Mouse (Mus musculus): ENCODE results near the gene Tmem53. TPM values are rescaled to one million over a fixed set of nuclear protein-coding genes. Genes with fewer than 3 reads are reported as not detected.

The Tmem53 gene
- 6.8 and 6.9 TPM in 2 replicates for polyA plus RNA-seq (2014; fragmentation: Nextera tagmentation; extraction: Ambion mirVana)

DNA sequence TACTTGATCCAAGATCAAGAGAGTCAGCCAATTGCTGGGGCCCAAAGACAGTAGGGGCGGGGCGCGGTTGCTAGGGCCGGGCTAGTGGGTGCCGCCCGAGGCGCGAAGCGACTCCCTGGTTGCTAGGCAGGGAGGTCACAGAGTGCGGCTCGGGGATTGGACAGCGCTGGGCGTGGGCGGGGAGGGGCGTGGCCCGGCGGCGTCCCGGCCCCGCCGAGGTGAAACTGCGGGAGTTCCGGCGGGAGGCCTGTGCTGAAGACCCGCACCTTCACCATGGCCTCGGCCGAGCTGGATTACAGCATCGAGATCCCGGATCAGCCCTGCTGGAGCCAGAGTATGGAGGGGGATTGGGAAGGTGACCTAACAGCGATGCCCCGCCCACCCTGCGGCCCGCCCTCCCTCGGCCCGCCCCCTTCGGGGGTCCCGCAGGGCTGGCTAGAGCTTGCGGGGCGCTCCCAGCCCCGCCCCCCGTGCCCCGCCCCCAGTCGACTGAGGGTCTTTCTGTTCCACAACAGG is at the start of gene Tmem53, which contains the start of gene Armh1:
TSS of gene Tmem53 (plus strand) at position 151 of the 516 bp plus-strand sequence.
TSS of gene Armh1 (minus strand) at position 325 of the 516 bp plus-strand sequence.
- peak within 1 kb of the TSS; percentile 59 for H3K4me3 ChIP-seq (ENCODE audit: low read depth, low read length)

DNA sequence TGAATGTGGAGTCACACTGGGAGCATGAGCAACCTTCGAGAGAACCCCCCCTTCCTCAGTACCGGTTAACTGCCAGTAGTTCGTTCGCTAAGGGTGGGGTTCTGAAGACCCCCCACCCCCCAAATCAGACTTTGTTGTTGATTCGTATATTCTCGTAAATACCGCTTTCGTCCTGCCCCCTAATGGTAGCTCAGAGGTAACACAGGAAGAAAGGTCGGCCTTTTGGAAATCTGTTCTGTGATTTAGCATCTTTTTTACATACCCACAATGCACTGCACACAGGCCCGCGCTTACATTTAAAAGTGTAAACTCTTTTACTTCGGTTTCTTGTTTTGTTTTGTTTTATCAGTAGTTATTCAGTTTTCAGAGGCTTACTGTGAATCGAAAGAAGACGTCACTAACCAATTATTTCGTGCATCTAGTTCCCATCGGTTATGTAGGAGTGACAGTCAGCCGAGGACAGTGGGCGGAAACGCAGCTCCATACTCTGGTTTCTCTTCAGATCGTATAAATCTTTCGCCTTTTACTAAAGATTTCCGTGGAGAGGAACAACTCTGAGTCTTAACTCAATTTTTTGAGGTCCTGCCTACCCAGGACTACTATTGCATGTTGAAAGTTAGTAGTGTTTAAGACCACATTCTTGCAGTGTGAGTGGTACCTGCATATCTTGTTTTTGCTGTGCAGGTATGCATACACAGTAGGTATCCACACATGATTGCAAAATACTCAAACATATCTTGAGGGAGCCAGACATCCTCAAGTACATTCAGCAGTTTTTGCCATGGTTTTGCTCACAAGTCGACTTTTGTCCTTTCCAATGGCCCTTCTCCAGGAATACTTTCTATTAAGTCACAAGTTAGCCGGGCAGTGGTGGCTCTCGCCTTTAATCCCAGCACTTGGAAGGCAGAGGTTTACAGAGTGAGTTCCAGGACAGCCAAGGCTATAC is 49.4 kb upstream of the Tmem53 start:
- DNase-seq (ENCODE audit: low spot score) (peak; percentile 71), ATAC-seq (ENCODE audit: insufficient read depth, low FRiP score, low TSS enrichment) (peak; percentile 45)
- H3K9me3 ChIP-seq (ENCODE audit: control insufficient read depth, low read length): no peaks in the 10 kb centered on the region
- no peaks in the 10 kb centered on the region for H3K27me3 ChIP-seq (ENCODE audit: control insufficient read depth, insufficient read depth, low read length)
- H3K4me3 ChIP-seq (ENCODE audit: low read depth, low read length): peak overlapping the region; percentile 9
- H3K4me1 ChIP-seq (ENCODE audit: control insufficient read depth, insufficient read depth, low read length): no peaks in the 10 kb centered on the region
- H3K4me2 ChIP-seq (ENCODE audit: low read depth): peak overlapping the region; percentile 33
- no peaks in the 10 kb centered on the region for H3K36me3 ChIP-seq (ENCODE audit: control insufficient read depth, insufficient read depth, low read length)
- 1% methylated on average over 25 of the region's 25 CpGs for WGBS
- H3K27ac ChIP-seq (ENCODE audit: low read depth, low read length): no peak overlapping the region; the same call in 1 of the 2 replicates
- peak overlapping the region; percentile 47 for H3K9ac ChIP-seq (ENCODE audit: low read length)

More for the DNA sequence above, at the start of gene Tmem53, which contains the start of gene Armh1:
- Histone ChIP-seq H3K27ac (ENCODE audit: low read depth, low read length) (peak within 1 kb of the TSS; percentile 56; the same call in 1 of the 2 replicates), H3K4me1 (ENCODE audit: control insufficient read depth, insufficient read depth, low read length) (peaks cover 6% of the 10 kb centered on the region), H3K4me2 (ENCODE audit: low read depth) (peak within 1 kb of the TSS; percentile 52), H3K27me3 (ENCODE audit: control insufficient read depth, insufficient read depth, low read length) (no peaks in the 10 kb centered on the region; the same call in 1 of the 2 replicates), H3K9me3 (ENCODE audit: control insufficient read depth, low read length) (no peaks in the 10 kb centered on the region), H3K36me3 (ENCODE audit: control insufficient read depth, insufficient read depth, low read length) (no peaks in the 10 kb centered on the region), H3K9ac (ENCODE audit: low read length) (peak within 1 kb of the TSS; percentile 58)
- ATAC-seq (ENCODE audit: insufficient read depth, low FRiP score, low TSS enrichment) (peak; percentile 99), DNase-seq (ENCODE audit: low spot score) (peak; percentile 95)
- WGBS: under 1% methylated on average over 32 of the region's 43 CpGs

DNA sequence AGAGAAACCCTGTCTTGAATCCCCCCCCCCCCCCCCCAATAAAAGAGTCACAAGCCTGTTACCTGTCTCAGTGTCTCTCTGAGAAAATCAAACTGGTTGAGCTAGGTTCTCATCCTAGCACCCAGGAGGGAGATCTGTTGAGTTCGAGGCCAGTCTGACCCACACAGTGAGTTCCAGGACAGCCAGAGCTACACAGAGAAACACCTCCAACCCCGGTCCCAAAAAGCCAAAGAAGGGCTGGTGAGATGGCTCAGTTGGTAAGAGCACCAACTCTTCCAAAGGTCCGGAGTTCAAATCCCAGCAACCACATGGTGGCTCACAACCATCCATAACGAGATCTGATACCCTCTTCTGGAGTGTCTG is 48.8 kb upstream of the Tmem53 start:
- WGBS: 52% methylated on average over 4 of the region's 4 CpGs
- no peak overlapping the region for H3K4me2 ChIP-seq (ENCODE audit: low read depth)

DNA sequence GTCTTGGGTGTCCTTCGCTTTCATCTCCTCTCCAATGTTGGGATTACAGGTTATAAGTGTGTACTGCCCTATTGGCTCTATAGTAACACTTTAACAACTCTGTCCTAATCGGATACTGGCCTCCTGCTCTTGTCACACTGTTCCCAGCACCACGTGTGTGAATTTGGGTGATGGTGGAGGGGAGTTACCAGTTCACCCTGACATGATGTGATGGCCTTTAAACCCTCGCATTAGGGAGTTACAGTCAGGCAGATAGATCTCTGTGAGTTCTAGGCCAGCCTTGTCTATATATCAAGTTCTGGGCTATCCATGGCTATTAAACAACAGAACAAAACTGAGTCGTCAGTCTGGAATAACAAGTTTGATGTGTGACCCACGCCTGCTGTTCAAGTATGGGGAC is 42.2 kb upstream of the Tmem53 start:
- WGBS: 82% methylated on average over 6 of the region's 6 CpGs
- H3K9me3 ChIP-seq (ENCODE audit: control insufficient read depth, low read length): no peaks in the 10 kb centered on the region
- ATAC-seq (ENCODE audit: insufficient read depth, low FRiP score, low TSS enrichment) (no peak), DNase-seq (ENCODE audit: low spot score) (no peak)
- no peak overlapping the region for H3K4me2 ChIP-seq (ENCODE audit: low read depth)
- no peaks in the 10 kb centered on the region; the same call in 1 of the 2 replicates for H3K4me1 ChIP-seq (ENCODE audit: control insufficient read depth, insufficient read depth, low read length)
- H3K27ac ChIP-seq (ENCODE audit: low read depth, low read length): no peak overlapping the region
- no peaks in the 10 kb centered on the region for H3K27me3 ChIP-seq (ENCODE audit: control insufficient read depth, insufficient read depth, low read length)
- H3K9ac ChIP-seq (ENCODE audit: low read length): no peak overlapping the region
- H3K36me3 ChIP-seq (ENCODE audit: control insufficient read depth, insufficient read depth, low read length): no peaks in the 10 kb centered on the region
- no peak overlapping the region for H3K4me3 ChIP-seq (ENCODE audit: low read depth, low read length)

More for the DNA sequence above, 48.8 kb upstream of the Tmem53 start:
- DNase-seq (ENCODE audit: low spot score) (peak; percentile 26), ATAC-seq (ENCODE audit: insufficient read depth, low FRiP score, low TSS enrichment) (no peak)
- no peak overlapping the region for H3K9ac ChIP-seq (ENCODE audit: low read length)
- no peaks in the 10 kb centered on the region for H3K9me3 ChIP-seq (ENCODE audit: control insufficient read depth, low read length)
- H3K4me3 ChIP-seq (ENCODE audit: low read depth, low read length): no peak overlapping the region
- no peaks in the 10 kb centered on the region for H3K36me3 ChIP-seq (ENCODE audit: control insufficient read depth, insufficient read depth, low read length)
- no peaks in the 10 kb centered on the region for H3K27me3 ChIP-seq (ENCODE audit: control insufficient read depth, insufficient read depth, low read length)
- H3K4me1 ChIP-seq (ENCODE audit: control insufficient read depth, insufficient read depth, low read length): no peaks in the 10 kb centered on the region
- H3K27ac ChIP-seq (ENCODE audit: low read depth, low read length): no peak overlapping the region

DNA sequence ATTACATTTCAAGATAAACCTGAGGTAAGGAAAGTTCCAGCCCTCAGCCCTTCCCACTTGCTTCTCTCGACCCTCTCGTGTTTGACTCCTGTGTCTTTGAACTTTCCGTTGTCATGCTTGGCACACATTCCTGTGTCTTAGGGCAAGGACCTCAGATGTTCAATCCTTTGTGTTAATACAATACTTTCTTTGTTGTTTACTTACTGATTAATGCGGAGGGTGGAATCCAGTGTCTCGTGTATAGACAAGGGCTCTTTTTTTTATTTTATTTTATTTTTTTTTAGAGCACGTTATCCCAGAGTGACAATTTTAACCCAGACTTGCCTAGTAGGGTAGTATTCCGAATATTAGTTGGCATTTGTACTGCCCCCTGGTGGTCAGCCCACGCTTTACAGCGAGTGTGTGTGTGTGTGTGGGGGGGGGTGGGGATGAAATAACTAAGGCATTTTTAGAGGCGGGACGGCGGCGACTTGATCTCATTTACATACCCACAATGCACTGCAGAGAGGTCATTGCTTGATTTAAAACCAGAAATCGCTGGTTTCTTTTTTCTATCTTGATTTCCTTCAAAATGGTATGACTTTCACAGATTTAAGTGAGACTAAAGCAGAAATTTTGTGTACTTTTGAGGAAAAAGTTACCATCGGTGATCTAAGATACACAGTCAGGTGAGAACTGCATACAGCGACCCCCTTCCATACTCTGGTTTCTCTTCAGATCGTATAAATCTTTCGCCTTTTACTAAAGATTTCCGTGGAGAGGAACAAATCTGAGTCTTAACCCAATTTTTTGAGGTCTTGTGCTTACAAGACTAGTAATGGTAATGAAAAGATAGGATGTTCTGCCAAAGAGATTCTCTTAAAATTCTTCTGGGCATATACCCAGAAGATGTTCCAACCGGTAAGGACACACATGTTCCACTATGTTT is 41.3 kb upstream of the Tmem53 start:
- Histone ChIP-seq H3K27me3 (ENCODE audit: control insufficient read depth, insufficient read depth, low read length) (no peaks in the 10 kb centered on the region), H3K4me1 (ENCODE audit: control insufficient read depth, insufficient read depth, low read length) (no peaks in the 10 kb centered on the region; the same call in 1 of the 2 replicates), H3K4me2 (ENCODE audit: low read depth) (no peak overlapping the region), H3K9ac (ENCODE audit: low read length) (no peak overlapping the region), H3K4me3 (ENCODE audit: low read depth, low read length) (no peak overlapping the region), H3K36me3 (ENCODE audit: control insufficient read depth, insufficient read depth, low read length) (no peaks in the 10 kb centered on the region), H3K9me3 (ENCODE audit: control insufficient read depth, low read length) (no peaks in the 10 kb centered on the region), H3K27ac (ENCODE audit: low read depth, low read length) (no peak overlapping the region)
- peak; percentile 85 for DNase-seq (ENCODE audit: low spot score)
- WGBS: 3% methylated on average over 20 of the region's 20 CpGs
- ATAC-seq (ENCODE audit: insufficient read depth, low FRiP score, low TSS enrichment): peak; percentile 48; the same call in 1 of the 2 replicates

DNA sequence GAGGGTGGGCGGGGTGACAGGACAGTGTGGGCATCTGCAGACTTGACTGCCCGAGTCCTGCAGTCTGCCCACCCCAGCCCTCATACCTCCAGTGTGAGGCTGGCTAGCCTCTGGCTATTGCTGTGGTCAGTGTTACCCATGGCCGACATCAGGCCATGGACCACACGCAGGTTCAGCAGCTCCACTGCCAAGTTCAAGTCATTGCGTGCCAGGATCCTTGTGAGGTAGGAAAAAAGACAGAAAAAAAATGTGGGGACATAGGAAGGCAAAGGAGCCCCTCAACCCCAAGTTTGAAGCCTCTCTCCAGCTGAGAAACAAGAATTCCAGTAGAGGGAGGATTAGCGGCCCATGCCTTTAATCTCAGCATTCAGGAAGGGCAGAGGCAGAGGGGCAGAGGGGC is 37.5 kb upstream of the Tmem53 start:
- DNase-seq (ENCODE audit: low spot score) (no peak), ATAC-seq (ENCODE audit: insufficient read depth, low FRiP score, low TSS enrichment) (no peak)
- no peak overlapping the region for H3K4me2 ChIP-seq (ENCODE audit: low read depth)
- H3K9ac ChIP-seq (ENCODE audit: low read length): no peak overlapping the region
- WGBS: 85% methylated on average over 6 of the region's 6 CpGs
- H3K4me1 ChIP-seq (ENCODE audit: control insufficient read depth, insufficient read depth, low read length): no peaks in the 10 kb centered on the region; the same call in 1 of the 2 replicates
- H3K36me3 ChIP-seq (ENCODE audit: control insufficient read depth, insufficient read depth, low read length): no peaks in the 10 kb centered on the region
- no peaks in the 10 kb centered on the region for H3K27me3 ChIP-seq (ENCODE audit: control insufficient read depth, insufficient read depth, low read length)
- H3K27ac ChIP-seq (ENCODE audit: low read depth, low read length): no peak overlapping the region
- no peaks in the 10 kb centered on the region for H3K9me3 ChIP-seq (ENCODE audit: control insufficient read depth, low read length)
- H3K4me3 ChIP-seq (ENCODE audit: low read depth, low read length): no peak overlapping the region

DNA sequence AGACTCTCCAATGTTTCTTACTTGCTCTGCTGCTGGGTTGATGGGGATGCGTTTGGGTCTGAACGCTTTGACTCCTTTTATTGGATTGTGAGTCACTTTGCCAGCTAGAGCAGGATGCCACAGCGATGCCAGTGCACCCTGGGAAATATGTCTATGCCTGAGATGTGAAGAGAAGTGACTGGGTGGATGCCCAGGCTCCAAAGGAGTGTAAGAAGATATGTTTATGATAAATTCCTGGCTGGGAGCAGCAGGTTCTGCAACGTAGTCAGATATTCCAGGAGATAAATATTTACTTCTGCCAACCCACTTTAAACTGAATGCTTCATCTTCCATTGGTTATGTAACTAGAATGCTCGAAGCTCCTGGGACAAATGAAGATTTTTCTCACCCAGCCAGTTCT is 34.7 kb upstream of the Tmem53 start:
- Histone ChIP-seq H3K9me3 (ENCODE audit: control insufficient read depth, low read length) (no peaks in the 10 kb centered on the region), H3K27me3 (ENCODE audit: control insufficient read depth, insufficient read depth, low read length) (no peaks in the 10 kb centered on the region)
- WGBS: 78% methylated on average over 5 of the region's 5 CpGs

DNA sequence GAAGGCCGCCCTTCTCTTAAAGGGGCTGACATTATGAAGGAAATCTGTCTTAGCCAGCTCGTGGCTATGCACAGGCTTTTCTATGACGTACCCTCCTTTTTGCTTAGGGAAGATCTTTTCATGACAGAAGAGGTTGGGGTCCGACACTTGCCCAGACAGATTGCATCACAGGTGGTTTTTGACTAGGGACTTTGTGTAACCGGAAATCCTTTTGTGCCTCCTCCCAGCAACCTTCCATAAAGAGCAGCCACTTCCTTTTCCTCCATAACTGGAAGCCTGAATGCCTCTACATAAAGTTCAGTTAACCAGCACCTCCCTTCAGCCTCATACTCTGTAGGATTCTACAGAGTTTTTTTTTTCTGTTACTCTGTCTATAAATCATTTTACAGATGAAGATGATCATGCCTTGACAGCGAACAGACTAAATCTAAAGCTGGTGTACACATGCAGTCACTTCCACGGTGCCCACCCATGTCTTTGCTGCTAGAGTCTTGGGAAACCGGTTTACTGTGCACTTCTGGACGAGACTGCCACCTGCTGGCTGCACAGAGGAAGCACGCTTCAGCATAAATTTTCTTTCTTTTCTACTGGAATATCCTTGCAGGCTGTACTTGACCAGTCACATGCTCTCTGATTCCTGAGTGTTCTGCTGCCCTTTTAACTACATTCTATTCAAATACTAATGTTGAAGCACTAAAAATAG is 33.1 kb upstream of the Tmem53 start:
- no peaks in the 10 kb centered on the region for H3K27me3 ChIP-seq (ENCODE audit: control insufficient read depth, insufficient read depth, low read length)
- H3K4me1 ChIP-seq (ENCODE audit: control insufficient read depth, insufficient read depth, low read length): no peaks in the 10 kb centered on the region
- WGBS: 42% methylated on average over 10 of the region's 10 CpGs
- H3K4me3 ChIP-seq (ENCODE audit: low read depth, low read length): no peak overlapping the region
- no peak for ATAC-seq (ENCODE audit: insufficient read depth, low FRiP score, low TSS enrichment)
- H3K9ac ChIP-seq (ENCODE audit: low read length): no peak overlapping the region
- no peaks in the 10 kb centered on the region for H3K36me3 ChIP-seq (ENCODE audit: control insufficient read depth, insufficient read depth, low read length)
- H3K4me2 ChIP-seq (ENCODE audit: low read depth): no peak overlapping the region
- DNase-seq (ENCODE audit: low spot score): peak; percentile 64
- no peak overlapping the region for H3K27ac ChIP-seq (ENCODE audit: low read depth, low read length)
- H3K9me3 ChIP-seq (ENCODE audit: control insufficient read depth, low read length): no peaks in the 10 kb centered on the region

More for the DNA sequence above, 34.7 kb upstream of the Tmem53 start:
- H3K9ac ChIP-seq (ENCODE audit: low read length): no peak overlapping the region
- no peak overlapping the region for H3K4me3 ChIP-seq (ENCODE audit: low read depth, low read length)
- no peak overlapping the region for H3K27ac ChIP-seq (ENCODE audit: low read depth, low read length)
- no peak overlapping the region for H3K4me2 ChIP-seq (ENCODE audit: low read depth)
- DNase-seq (ENCODE audit: low spot score): no peak
- ATAC-seq (ENCODE audit: insufficient read depth, low FRiP score, low TSS enrichment): no peak
- no peaks in the 10 kb centered on the region for H3K4me1 ChIP-seq (ENCODE audit: control insufficient read depth, insufficient read depth, low read length)
- no peaks in the 10 kb centered on the region for H3K36me3 ChIP-seq (ENCODE audit: control insufficient read depth, insufficient read depth, low read length)

Data from neural tube, embryonic 11.5 days (tissue).